Mouse (Mus musculus): ENCODE results near the gene Myo18a. TPM values are rescaled to one million over a fixed set of nuclear protein-coding genes. Genes with fewer than 3 reads are reported as not detected.

Myo18a gene
- 13.4 and 13.6 TPM in 2 replicates for polyA plus RNA-seq (2012; rRNA removed)

GRCm38 (mm10) chr11:77762783-77763672 is at the start of gene Myo18a:
Gene Myo18a (plus strand): TSS chr11:77763246.
- peak within 1 kb of the TSS; percentile 94 for H3K4me3 ChIP-seq (ENCODE audit: control insufficient read depth, low read depth, low read length)
- H3K36me3 ChIP-seq (ENCODE audit: control insufficient read depth, insufficient read depth, low read length): no peaks in the 10 kb centered on the region
- TF ChIP-seq CTCF (IDR thresholded peaks at IDR 0.05; ENCODE audit: control insufficient read depth, insufficient read depth, insufficient replicate concordance, low read depth, low read length) (peak; percentile 81), POLR2A (IDR thresholded peaks at IDR 0.05; ENCODE audit: control insufficient read depth, low read depth, low read length) (peak; percentile 34; the same call in 1 of the 2 replicates)
- no peaks in the 10 kb centered on the region for H3K27me3 ChIP-seq (ENCODE audit: control insufficient read depth, insufficient read depth, low read length)
- H3K4me1 ChIP-seq (ENCODE audit: control insufficient read depth, insufficient read depth, low read length): peaks cover 30% of the 10 kb centered on the region
- no peak within 1 kb of the TSS for H3K27ac ChIP-seq (ENCODE audit: control insufficient read depth, insufficient read depth, low read depth, low read length)

- TF ChIP-seq CTCF (IDR thresholded peaks at IDR 0.05; ENCODE audit: control insufficient read depth, insufficient read depth, insufficient replicate concordance, low read depth, low read length) (no peak), POLR2A (IDR thresholded peaks at IDR 0.05; ENCODE audit: control insufficient read depth, low read depth, low read length) (no peak)
Measured at GRCm38 (mm10) chr11:77713736-77714135, 49.3 kb upstream of the Myo18a start.

GRCm38 (mm10) chr11:77719055-77719454 is 44.0 kb upstream of the Myo18a start:
- TF ChIP-seq POLR2A (IDR thresholded peaks at IDR 0.05; ENCODE audit: control insufficient read depth, low read depth, low read length) (no peak), CTCF (IDR thresholded peaks at IDR 0.05; ENCODE audit: control insufficient read depth, insufficient read depth, insufficient replicate concordance, low read depth, low read length) (no peak)
- Histone ChIP-seq H3K27me3 (ENCODE audit: control insufficient read depth, insufficient read depth, low read length) (no peaks in the 10 kb centered on the region), H3K4me1 (ENCODE audit: control insufficient read depth, insufficient read depth, low read length) (no peaks in the 10 kb centered on the region), H3K4me3 (ENCODE audit: control insufficient read depth, low read depth, low read length) (no peak overlapping the region), H3K36me3 (ENCODE audit: control insufficient read depth, insufficient read depth, low read length) (no peaks in the 10 kb centered on the region; the same call in 1 of the 2 replicates), H3K27ac (ENCODE audit: control insufficient read depth, insufficient read depth, low read depth, low read length) (no peak overlapping the region)

More at GRCm38 (mm10) chr11:77713736-77714135, 49.3 kb upstream of the Myo18a start:
- H3K27me3 ChIP-seq (ENCODE audit: control insufficient read depth, insufficient read depth, low read length): no peaks in the 10 kb centered on the region
- no peak overlapping the region for H3K27ac ChIP-seq (ENCODE audit: control insufficient read depth, insufficient read depth, low read depth, low read length)
- H3K36me3 ChIP-seq (ENCODE audit: control insufficient read depth, insufficient read depth, low read length): peaks cover 1% of the 10 kb centered on the region; the same call in 1 of the 2 replicates
- H3K4me1 ChIP-seq (ENCODE audit: control insufficient read depth, insufficient read depth, low read length): no peaks in the 10 kb centered on the region
- no peak overlapping the region for H3K4me3 ChIP-seq (ENCODE audit: control insufficient read depth, low read depth, low read length)

- TF ChIP-seq CTCF (IDR thresholded peaks at IDR 0.05; ENCODE audit: control insufficient read depth, insufficient read depth, insufficient replicate concordance, low read depth, low read length) (no peak), POLR2A (IDR thresholded peaks at IDR 0.05; ENCODE audit: control insufficient read depth, low read depth, low read length) (no peak)
- Histone ChIP-seq H3K4me1 (ENCODE audit: control insufficient read depth, insufficient read depth, low read length) (no peaks in the 10 kb centered on the region), H3K27ac (ENCODE audit: control insufficient read depth, insufficient read depth, low read depth, low read length) (no peak overlapping the region), H3K36me3 (ENCODE audit: control insufficient read depth, insufficient read depth, low read length) (no peaks in the 10 kb centered on the region; the same call in 1 of the 2 replicates), H3K27me3 (ENCODE audit: control insufficient read depth, insufficient read depth, low read length) (no peaks in the 10 kb centered on the region), H3K4me3 (ENCODE audit: control insufficient read depth, low read depth, low read length) (no peak overlapping the region)
Measured at GRCm38 (mm10) chr11:77721389-77721788, 41.7 kb upstream of the Myo18a start.

- H3K27me3 ChIP-seq (ENCODE audit: control insufficient read depth, insufficient read depth, low read length): no peaks in the 10 kb centered on the region
- H3K4me1 ChIP-seq (ENCODE audit: control insufficient read depth, insufficient read depth, low read length): no peaks in the 10 kb centered on the region
- no peak overlapping the region for H3K4me3 ChIP-seq (ENCODE audit: control insufficient read depth, low read depth, low read length)
- no peak for TF ChIP-seq POLR2A (IDR thresholded peaks at IDR 0.05; ENCODE audit: control insufficient read depth, low read depth, low read length)
- TF ChIP-seq CTCF (IDR thresholded peaks at IDR 0.05; ENCODE audit: control insufficient read depth, insufficient read depth, insufficient replicate concordance, low read depth, low read length): no peak
- H3K36me3 ChIP-seq (ENCODE audit: control insufficient read depth, insufficient read depth, low read length): no peaks in the 10 kb centered on the region
- no peak overlapping the region for H3K27ac ChIP-seq (ENCODE audit: control insufficient read depth, insufficient read depth, low read depth, low read length)
Measured at GRCm38 (mm10) chr11:77724766-77725165, 38.3 kb upstream of the Myo18a start.

- H3K36me3 ChIP-seq (ENCODE audit: control insufficient read depth, insufficient read depth, low read length): no peaks in the 10 kb centered on the region
- no peaks in the 10 kb centered on the region for H3K4me1 ChIP-seq (ENCODE audit: control insufficient read depth, insufficient read depth, low read length)
- no peaks in the 10 kb centered on the region for H3K27me3 ChIP-seq (ENCODE audit: control insufficient read depth, insufficient read depth, low read length)
- TF ChIP-seq CTCF (IDR thresholded peaks at IDR 0.05; ENCODE audit: control insufficient read depth, insufficient read depth, insufficient replicate concordance, low read depth, low read length) (no peak), POLR2A (IDR thresholded peaks at IDR 0.05; ENCODE audit: control insufficient read depth, low read depth, low read length) (no peak)
- no peak within 1 kb of the TSS for H3K27ac ChIP-seq (ENCODE audit: control insufficient read depth, insufficient read depth, low read depth, low read length)
- H3K4me3 ChIP-seq (ENCODE audit: control insufficient read depth, low read depth, low read length): no peak within 1 kb of the TSS
Measured at GRCm38 (mm10) chr11:77725183-77725582, 37.9 kb upstream of the Myo18a start, which contains the start of gene Cryba1. Gene Cryba1 (minus strand): TSS chr11:77725283.

GRCm38 (mm10) chr11:77728587-77728986 is 34.5 kb upstream of the Myo18a start:
- no peak for TF ChIP-seq POLR2A (IDR thresholded peaks at IDR 0.05; ENCODE audit: control insufficient read depth, low read depth, low read length)
- no peak for TF ChIP-seq CTCF (IDR thresholded peaks at IDR 0.05; ENCODE audit: control insufficient read depth, insufficient read depth, insufficient replicate concordance, low read depth, low read length)
- Histone ChIP-seq H3K4me1 (ENCODE audit: control insufficient read depth, insufficient read depth, low read length) (no peaks in the 10 kb centered on the region), H3K27ac (ENCODE audit: control insufficient read depth, insufficient read depth, low read depth, low read length) (no peak overlapping the region), H3K4me3 (ENCODE audit: control insufficient read depth, low read depth, low read length) (no peak overlapping the region), H3K27me3 (ENCODE audit: control insufficient read depth, insufficient read depth, low read length) (no peaks in the 10 kb centered on the region), H3K36me3 (ENCODE audit: control insufficient read depth, insufficient read depth, low read length) (no peaks in the 10 kb centered on the region)

Measured in testis, adult 2 months (tissue).